Mouse (Mus musculus): Measurements from ENCODE around the gene Nwd2. TPM values are rescaled to one million over a fixed set of nuclear protein-coding genes. Genes with fewer than 3 reads are reported as not detected.

The Nwd2 gene
- polyA plus RNA-seq, 1 experiment = not detected

- Histone ChIP-seq H3K4me3 (ENCODE audit: insufficient read depth, low read length) (no peak overlapping the region), H3K4me1 (ENCODE audit: control insufficient read depth, insufficient read depth, low read length) (no peaks in the 10 kb centered on the region), H3K27ac (ENCODE audit: insufficient read depth, low read length) (no peak overlapping the region)
- TF ChIP-seq CTCF (IDR thresholded peaks at IDR 0.05; ENCODE audit: borderline replicate concordance, insufficient read depth, low read length) (no peak), POLR2A (IDR thresholded peaks at IDR 0.05; ENCODE audit: low read depth, low read length) (no peak)
Observed at GRCm38 (mm10) chr5:63651813-63652212, 2.9 kb downstream of the Nwd2 start.

- Histone ChIP-seq H3K4me3 (ENCODE audit: insufficient read depth, low read length) (no peak overlapping the region), H3K27ac (ENCODE audit: insufficient read depth, low read length) (no peak overlapping the region), H3K4me1 (ENCODE audit: control insufficient read depth, insufficient read depth, low read length) (no peaks in the 10 kb centered on the region)
- TF ChIP-seq POLR2A (IDR thresholded peaks at IDR 0.05; ENCODE audit: low read depth, low read length) = no peak
- TF ChIP-seq CTCF (IDR thresholded peaks at IDR 0.05; ENCODE audit: borderline replicate concordance, insufficient read depth, low read length) = no peak
Observed at GRCm38 (mm10) chr5:63652705-63653104, 3.8 kb downstream of the Nwd2 start.

DNA sequence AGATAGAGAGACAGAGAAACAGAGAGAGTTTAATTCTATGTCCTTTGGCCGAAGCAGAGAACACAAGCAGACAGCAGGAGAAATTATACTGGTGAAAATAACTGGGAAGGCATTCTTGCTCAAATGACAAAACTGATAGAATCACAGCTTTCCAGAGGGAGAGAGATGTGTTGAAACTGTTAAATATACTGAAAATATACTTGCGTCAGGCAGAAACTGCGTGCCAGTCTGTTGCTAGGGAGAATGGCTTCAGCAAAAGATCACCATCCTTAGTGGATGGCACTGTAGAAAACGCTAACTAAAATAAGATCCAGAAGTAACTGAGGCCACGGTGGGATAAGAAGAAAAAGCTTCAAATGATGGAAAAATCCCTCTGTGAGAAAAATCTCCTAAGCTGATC, 18.0 kb downstream of the Nwd2 start:
- Histone ChIP-seq H3K27ac (ENCODE audit: insufficient read depth, low read length) (no peak overlapping the region), H3K4me3 (ENCODE audit: insufficient read depth, low read length) (no peak overlapping the region), H3K4me1 (ENCODE audit: control insufficient read depth, insufficient read depth, low read length) (no peaks in the 10 kb centered on the region)
- TF ChIP-seq CTCF (IDR thresholded peaks at IDR 0.05; ENCODE audit: borderline replicate concordance, insufficient read depth, low read length) (no peak), POLR2A (IDR thresholded peaks at IDR 0.05; ENCODE audit: low read depth, low read length) (no peak)

- H3K4me1 ChIP-seq (ENCODE audit: control insufficient read depth, insufficient read depth, low read length) = no peaks in the 10 kb centered on the region
- H3K4me3 ChIP-seq (ENCODE audit: insufficient read depth, low read length) = no peak overlapping the region
- TF ChIP-seq POLR2A (IDR thresholded peaks at IDR 0.05; ENCODE audit: low read depth, low read length) (no peak), CTCF (IDR thresholded peaks at IDR 0.05; ENCODE audit: borderline replicate concordance, insufficient read depth, low read length) (no peak)
- H3K27ac ChIP-seq (ENCODE audit: insufficient read depth, low read length) = no peak overlapping the region
Observed at GRCm38 (mm10) chr5:63675934-63676333, 27.0 kb downstream of the Nwd2 start.

DNA sequence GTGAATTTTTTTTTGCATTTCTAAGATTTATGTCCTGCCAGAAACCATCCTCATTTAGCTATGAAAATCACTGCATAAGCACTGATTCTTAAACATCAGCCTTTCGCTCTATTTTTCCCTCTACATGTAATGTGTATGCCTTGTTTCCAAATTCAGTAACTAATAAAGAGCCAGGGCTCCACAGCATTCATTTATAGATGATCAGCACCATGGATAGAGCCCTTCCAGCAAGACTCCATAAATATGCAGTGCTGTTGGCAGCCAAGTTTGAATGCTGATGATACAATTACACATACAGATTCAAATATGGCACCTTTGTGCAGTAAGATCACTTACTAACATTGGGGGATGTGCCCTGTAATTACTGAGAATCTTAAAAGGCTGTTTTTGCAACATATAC, 40.2 kb downstream of the Nwd2 start:
- Histone ChIP-seq H3K4me3 (ENCODE audit: insufficient read depth, low read length) (no peak overlapping the region), H3K4me1 (ENCODE audit: control insufficient read depth, insufficient read depth, low read length) (no peaks in the 10 kb centered on the region), H3K27ac (ENCODE audit: insufficient read depth, low read length) (no peak overlapping the region)
- TF ChIP-seq POLR2A (IDR thresholded peaks at IDR 0.05; ENCODE audit: low read depth, low read length) (no peak), CTCF (IDR thresholded peaks at IDR 0.05; ENCODE audit: borderline replicate concordance, insufficient read depth, low read length) (no peak)

GRCm38 (mm10) chr5:63696784-63697183, 47.9 kb downstream of the Nwd2 start:
- H3K4me1 ChIP-seq (ENCODE audit: control insufficient read depth, insufficient read depth, low read length) = no peaks in the 10 kb centered on the region
- H3K27ac ChIP-seq (ENCODE audit: insufficient read depth, low read length) = no peak overlapping the region
- no peak for TF ChIP-seq POLR2A (IDR thresholded peaks at IDR 0.05; ENCODE audit: low read depth, low read length)
- TF ChIP-seq CTCF (IDR thresholded peaks at IDR 0.05; ENCODE audit: borderline replicate concordance, insufficient read depth, low read length) = no peak
- H3K4me3 ChIP-seq (ENCODE audit: insufficient read depth, low read length) = no peak overlapping the region

- no peak for TF ChIP-seq CTCF (IDR thresholded peaks at IDR 0.05; ENCODE audit: borderline replicate concordance, insufficient read depth, low read length)
- TF ChIP-seq POLR2A (IDR thresholded peaks at IDR 0.05; ENCODE audit: low read depth, low read length) = no peak
- Histone ChIP-seq H3K4me3 (ENCODE audit: insufficient read depth, low read length) (no peak overlapping the region), H3K4me1 (ENCODE audit: control insufficient read depth, insufficient read depth, low read length) (no peaks in the 10 kb centered on the region), H3K27ac (ENCODE audit: insufficient read depth, low read length) (no peak overlapping the region)
Observed at GRCm38 (mm10) chr5:63697196-63697595, 48.3 kb downstream of the Nwd2 start.

DNA sequence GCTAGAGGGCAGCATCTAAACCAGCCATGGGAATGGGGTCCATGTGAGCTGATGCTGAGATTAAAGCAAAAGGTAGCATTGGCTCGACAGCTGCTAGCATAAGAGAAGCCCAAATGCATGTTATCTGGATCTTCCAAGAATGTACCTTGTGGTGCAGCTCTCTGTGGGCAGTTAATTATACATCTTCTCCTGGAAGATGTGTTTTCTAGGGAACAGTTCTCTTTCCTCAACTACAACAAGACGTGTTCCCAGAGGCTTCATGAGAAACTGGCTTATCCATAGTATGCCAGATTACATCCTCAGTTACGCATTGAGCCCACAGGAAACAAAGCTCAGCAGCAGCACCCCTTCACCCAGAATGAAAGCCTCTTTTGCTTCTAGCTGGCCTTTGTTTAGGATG, 80.1 kb downstream of the Nwd2 start:
- no peak overlapping the region for H3K4me3 ChIP-seq (ENCODE audit: insufficient read depth, low read length)
- no peak overlapping the region for H3K27ac ChIP-seq (ENCODE audit: insufficient read depth, low read length)
- no peak for TF ChIP-seq POLR2A (IDR thresholded peaks at IDR 0.05; ENCODE audit: low read depth, low read length)
- no peak for TF ChIP-seq CTCF (IDR thresholded peaks at IDR 0.05; ENCODE audit: borderline replicate concordance, insufficient read depth, low read length)

GRCm38 (mm10) chr5:63735521-63735920, 86.6 kb downstream of the Nwd2 start:
- H3K4me3 ChIP-seq (ENCODE audit: insufficient read depth, low read length) = no peak overlapping the region
- H3K4me1 ChIP-seq (ENCODE audit: control insufficient read depth, insufficient read depth, low read length) = no peaks in the 10 kb centered on the region
- H3K27ac ChIP-seq (ENCODE audit: insufficient read depth, low read length) = no peak overlapping the region
- TF ChIP-seq POLR2A (IDR thresholded peaks at IDR 0.05; ENCODE audit: low read depth, low read length) (no peak), CTCF (IDR thresholded peaks at IDR 0.05; ENCODE audit: borderline replicate concordance, insufficient read depth, low read length) (no peak)

More for the DNA sequence above, 80.1 kb downstream of the Nwd2 start:
- no peaks in the 10 kb centered on the region for H3K4me1 ChIP-seq (ENCODE audit: control insufficient read depth, insufficient read depth, low read length)

- TF ChIP-seq POLR2A (IDR thresholded peaks at IDR 0.05; ENCODE audit: low read depth, low read length) = no peak
- TF ChIP-seq CTCF (IDR thresholded peaks at IDR 0.05; ENCODE audit: borderline replicate concordance, insufficient read depth, low read length) = no peak
- Histone ChIP-seq H3K4me3 (ENCODE audit: insufficient read depth, low read length) (no peak overlapping the region), H3K27ac (ENCODE audit: insufficient read depth, low read length) (no peak overlapping the region), H3K4me1 (ENCODE audit: control insufficient read depth, insufficient read depth, low read length) (peaks cover 2% of the 10 kb centered on the region; the same call in 1 of the 2 replicates)
Observed at GRCm38 (mm10) chr5:63743426-63743825, 94.5 kb downstream of the Nwd2 start.

DNA sequence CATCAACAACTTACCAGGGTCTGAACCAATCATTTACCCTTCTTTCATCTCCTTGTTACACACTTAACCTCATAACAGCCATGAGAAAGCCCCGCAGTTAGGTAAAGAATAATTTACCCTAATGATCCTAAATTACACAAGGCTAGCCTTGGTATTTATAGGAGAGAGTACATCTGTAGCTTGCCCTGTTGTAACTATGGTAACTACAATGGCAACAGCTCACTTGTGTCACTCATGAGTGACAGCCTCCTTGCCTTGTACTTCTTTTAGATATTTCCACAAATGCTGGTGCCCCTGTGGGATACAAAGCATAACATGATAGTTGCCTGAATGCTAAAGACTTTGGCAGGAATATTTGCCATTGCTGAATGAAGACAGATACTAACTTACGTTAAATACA, 99.4 kb downstream of the Nwd2 start:
- Histone ChIP-seq H3K4me1 (ENCODE audit: control insufficient read depth, insufficient read depth, low read length) (no peaks in the 10 kb centered on the region), H3K4me3 (ENCODE audit: insufficient read depth, low read length) (no peak overlapping the region), H3K27ac (ENCODE audit: insufficient read depth, low read length) (no peak overlapping the region)
- TF ChIP-seq POLR2A (IDR thresholded peaks at IDR 0.05; ENCODE audit: low read depth, low read length) (no peak), CTCF (IDR thresholded peaks at IDR 0.05; ENCODE audit: borderline replicate concordance, insufficient read depth, low read length) (no peak)
